ENCODE assay signal across 20 mouse cellular contexts in the genomic region with DNA sequence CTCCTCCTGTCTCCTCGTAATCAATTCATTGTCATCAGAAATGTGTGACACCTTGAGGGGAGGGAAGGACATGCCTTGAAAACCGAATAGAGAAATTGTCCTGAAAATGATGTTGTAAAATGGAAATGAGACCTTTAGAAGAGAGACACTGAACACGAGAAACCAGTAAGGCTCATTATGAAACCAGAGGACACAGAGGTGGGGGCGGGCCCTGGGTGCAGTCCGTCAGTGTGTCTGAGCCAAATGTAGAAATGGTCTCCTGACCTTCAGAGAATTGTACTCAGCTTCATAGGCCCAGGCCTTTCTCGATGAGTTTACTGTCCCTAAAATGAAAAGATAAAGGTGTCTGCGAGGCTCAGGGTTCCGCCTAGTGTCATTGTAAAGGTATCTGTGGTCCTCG.
A peak's percentile ranks its signal among the peaks of the same experiment; 100 is the strongest.
DNase-seq lines count a peak whose midpoint lies in the region; TF ChIP-seq lines count a peak whose summit lies in the region.
"Had no signal": no experiment of that assay in that cellular context is flagged by ENCODE, and none has a peak within 500 bp of the region (broad histone marks: within the 10 kb centered on the region; RNA-seq: fewer than 3 reads in every experiment).

No protein-coding gene starts in this region.

- DNase-seq in adrenal gland, adult (ENCODE audit: inconsistent age in 2 of 2, low spot score in 1 of 2): peak; percentile 35 to 75
- DNase-seq in adrenal gland, postnatal 4 days (ENCODE audit: low spot score in 2 of 2): no peak
- no peak for DNase-seq in thymus, adult 2 months
- DNase-seq in thymus, postnatal 25 days: no peak
- peak; percentile 31 for DNase-seq in adrenal gland, postnatal 25 days
- peak; percentile 19 for DNase-seq in naive thymus-derived CD4-positive, alpha-beta T cell, adult 2 months (ENCODE audit: low read depth)
- DNase-seq in urinary bladder, adult 18-20 months (ENCODE audit: low spot score in 2 of 2): no peak
- no peak for DNase-seq in kidney, adult 18-20 months
- DNase-seq: B cell, adult 2 months; cerebellum, adult 8-10 months; cerebellum, postnatal 14 days; embryo, embryonic 11 days; gastrocnemius, postnatal 10 days; heart, postnatal 10 days; heart, postnatal 4 days; kidney, adult 11 months had no signal

- peak overlapping the region; percentile 66 for H3K27ac ChIP-seq in thymus, adult 2 months (ENCODE audit: control insufficient read depth, insufficient read depth, low read length)
- H3K27ac ChIP-seq: embryonic facial prominence, embryonic 15.5 days; forebrain, embryonic 15.5 days; hindbrain, embryonic 12.5 days had no signal

- H3K36me3 ChIP-seq in thymus, adult 2 months (ENCODE audit: control insufficient read depth, insufficient read depth, low read length): no peaks in the 10 kb centered on the region; the same call in 1 of the 2 replicates
- H3K36me3 ChIP-seq: embryonic facial prominence, embryonic 15.5 days; forebrain, embryonic 15.5 days; hindbrain, embryonic 12.5 days had no signal

- H3K4me1 ChIP-seq in thymus, adult 2 months (replicated peaks; ENCODE audit: control insufficient read depth, insufficient read depth, low read length): peaks cover 54% of the 10 kb centered on the region
- H3K4me1 ChIP-seq: embryonic facial prominence, embryonic 15.5 days; forebrain, embryonic 15.5 days; hindbrain, embryonic 12.5 days had no signal

- H3K27me3 ChIP-seq in thymus, adult 2 months (ENCODE audit: control insufficient read depth, insufficient read depth, low read length): no peaks in the 10 kb centered on the region
- H3K27me3 ChIP-seq: embryonic facial prominence, embryonic 15.5 days; forebrain, embryonic 15.5 days; hindbrain, embryonic 12.5 days; Patski had no signal

- WGBS in thymus, adult 2 months: 91% methylated on average over 9 of the region's 9 CpGs

- H3K4me3 ChIP-seq in thymus, adult 2 months (ENCODE audit: control insufficient read depth, insufficient read depth, low read length): peak overlapping the region; percentile 13; the same call in 1 of the 2 replicates
- H3K4me3 ChIP-seq: embryonic facial prominence, embryonic 15.5 days; forebrain, embryonic 15.5 days; hindbrain, embryonic 12.5 days had no signal

- TF ChIP-seq POLR2A in thymus, adult 2 months (IDR thresholded peaks at IDR 0.05; ENCODE audit: control insufficient read depth, extremely low read depth, insufficient read depth, low read length, poor library complexity): no peak

- no peak for TF ChIP-seq CTCF in thymus, adult 2 months (IDR thresholded peaks at IDR 0.05; ENCODE audit: borderline replicate concordance, control insufficient read depth, extremely low read depth, insufficient read depth, low read length, poor library complexity)

Comparison
In these comparisons a context has a peak if more than half of its experiments do, and no peak if none do; other contexts are left out.
1. DNase-seq: peak in adrenal gland, adult (2 of 2), adrenal gland, postnatal 25 days (single experiment) and naive thymus-derived CD4-positive, alpha-beta T cell, adult 2 months (single experiment); none in adrenal gland, postnatal 4 days (0 of 2), thymus, adult 2 months (single experiment), thymus, postnatal 25 days (single experiment), urinary bladder, adult 18-20 months (0 of 2) and kidney, adult 18-20 months (single experiment).